Mouse (Mus musculus) heart, postnatal 0 days (tissue): ENCODE data around the gene Uhrf1.

Source experiments
- CTCF ChIP-seq: IDR thresholded peaks from 2 replicates; pipeline ENCODE4 v1.5.1; 2016; ENCODE audit warnings: antibody characterized with exemption, control low read depth, low read depth
- EP300 ChIP-seq: IDR thresholded peaks from 2 replicates; pipeline ENCODE4 v1.6.1; 2016; ENCODE audit warnings: antibody characterized with exemption, low read depth

DNA sequence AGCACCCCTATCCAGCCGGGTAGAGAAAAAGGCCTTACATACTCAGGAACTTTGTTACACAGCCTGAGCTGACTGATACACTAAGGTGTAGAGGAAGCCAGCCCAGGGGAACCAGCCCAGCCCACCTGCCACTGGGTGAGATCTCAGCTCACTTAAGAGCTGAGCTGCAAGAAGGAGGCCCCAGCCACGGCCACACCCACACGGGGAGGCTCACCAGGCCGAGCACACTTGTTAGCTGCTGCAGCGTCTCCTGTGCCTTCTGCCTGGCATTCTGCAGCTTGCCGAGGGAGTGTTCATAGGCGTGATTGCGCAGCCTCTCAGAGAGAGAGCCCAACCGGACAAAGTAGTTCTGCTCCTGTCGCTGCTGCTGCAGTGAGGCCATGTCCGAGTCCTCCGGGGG, 21.9 kb upstream of the Uhrf1 start:
- TF ChIP-seq CTCF (no peak), EP300 (no peak)
